Mouse (Mus musculus) retina, adult 2 months (tissue): ENCODE data around the gene Bglap3.
"Not testable (repeated sequence)": the region's sequence is repeated elsewhere in the genome, so short reads cannot be mapped to it uniquely, and the experiment has no call there.

Experiments
- DNase-seq: peaks from one replicate; pipeline ENCODE4 v3.0.0-alpha.2; 2012; ENCODE audit warnings: low read depth, low spot score

Gene Bglap3

GRCm38 (mm10) chr3:88372643-88373042 lies at the start of gene Bglap3:
Gene Bglap3 (minus strand): TSS chr3:88372743.
- DNase-seq, result not testable (repeated sequence)

GRCm38 (mm10) chr3:88422020-88422720 lies 49.6 kb upstream of the Bglap3 start:
- no peak for DNase-seq

GRCm38 (mm10) chr3:88420771-88421170 lies 48.2 kb upstream of the Bglap3 start:
- no peak for DNase-seq

- DNase-seq, result no peak
Measured at GRCm38 (mm10) chr3:88418016-88418415, 45.5 kb upstream of the Bglap3 start.

- DNase-seq, result no peak
Measured at GRCm38 (mm10) chr3:88415668-88416067, 43.1 kb upstream of the Bglap3 start.

GRCm38 (mm10) chr3:88412636-88413035 lies 40.1 kb upstream of the Bglap3 start:
- DNase-seq, result no peak

GRCm38 (mm10) chr3:88411681-88412080 lies 39.1 kb upstream of the Bglap3 start:
- no peak for DNase-seq

- DNase-seq, result no peak
Measured at GRCm38 (mm10) chr3:88410645-88411031, 38.1 kb upstream of the Bglap3 start.

- DNase-seq, result peak; percentile 76
Measured at GRCm38 (mm10) chr3:88409741-88410644, 37.5 kb upstream of the Bglap3 start, which contains the start of gene Pmf1. Gene Pmf1 (minus strand): TSS chr3:88410331.

GRCm38 (mm10) chr3:88408953-88409352 lies 36.4 kb upstream of the Bglap3 start:
- no peak for DNase-seq

- no peak for DNase-seq
Measured at GRCm38 (mm10) chr3:88407529-88407928, 35.0 kb upstream of the Bglap3 start.

GRCm38 (mm10) chr3:88407090-88407489 lies 34.5 kb upstream of the Bglap3 start:
- peak; percentile 71 for DNase-seq

- no peak for DNase-seq
Measured at GRCm38 (mm10) chr3:88403522-88404230, 31.1 kb upstream of the Bglap3 start.

- no peak for DNase-seq
Measured at GRCm38 (mm10) chr3:88398666-88399065, 26.1 kb upstream of the Bglap3 start.

- no peak for DNase-seq
Measured at GRCm38 (mm10) chr3:88395742-88396141, 23.2 kb upstream of the Bglap3 start.

- DNase-seq, result no peak
Measured at GRCm38 (mm10) chr3:88395288-88395687, 22.7 kb upstream of the Bglap3 start.

- DNase-seq, result no peak
Measured at GRCm38 (mm10) chr3:88393776-88394375, 21.3 kb upstream of the Bglap3 start.

GRCm38 (mm10) chr3:88384364-88384763 lies 11.8 kb upstream of the Bglap3 start, which contains the start of gene Bglap:
Gene Bglap (minus strand): TSS chr3:88384464.
- DNase-seq, result no peak

- DNase-seq, result not testable (repeated sequence)
Measured at GRCm38 (mm10) chr3:88382383-88382782, 9.8 kb upstream of the Bglap3 start.

GRCm38 (mm10) chr3:88381389-88382315 lies 9.1 kb upstream of the Bglap3 start:
- not testable (repeated sequence) for DNase-seq
